Mouse (Mus musculus) monocyte, adult 5-6 weeks (primary cell): ENCODE measurements around the gene Atp6v1g2. TPM values are rescaled to one million over a fixed set of nuclear protein-coding genes. Genes with fewer than 3 reads are reported as not detected.

Source experiments
- ATAC-seq: fragments of 153-309, 156-312 bp; replicated peaks from 2 replicates; pipeline ENCODE4 v1.8.0; 2017; ENCODE audit warnings: mild to moderate bottlenecking; ENCODE audit not compliant: low TSS enrichment, insufficient number of reproducible peaks, severe bottlenecking, poor library complexity, low FRiP score
- total RNA-seq: library from RNA; stranded (forward); fragments of 200-1000, 200-491, 200-594 nt; gene quantifications from 3 replicates; pipeline ENCODE4 v1.2.3, GENCODE M21; 2017

Atp6v1g2 gene
- total RNA-seq, 1 experiment from 2014 or later: 6.5 TPM

- no peak for ATAC-seq
Measured at GRCm38 (mm10) chr17:35263523-35263883, 30.0 kb downstream of the Atp6v1g2 start.

- no peak for ATAC-seq
Measured at GRCm38 (mm10) chr17:35267399-35268086, 34.1 kb downstream of the Atp6v1g2 start.

- ATAC-seq: peak; percentile 40; the same call in 1 of the 2 replicates
Measured at GRCm38 (mm10) chr17:35269653-35270347, 36.3 kb downstream of the Atp6v1g2 start.

- no peak for ATAC-seq
Measured at GRCm38 (mm10) chr17:35272249-35272648, 38.8 kb downstream of the Atp6v1g2 start.

- peak; percentile 85 for ATAC-seq
Measured at GRCm38 (mm10) chr17:35274770-35275169, 41.3 kb downstream of the Atp6v1g2 start.

GRCm38 (mm10) chr17:35276304-35276864 lies 42.9 kb downstream of the Atp6v1g2 start:
- ATAC-seq: no peak

- ATAC-seq: no peak
Measured at GRCm38 (mm10) chr17:35278049-35278448, 44.6 kb downstream of the Atp6v1g2 start.

GRCm38 (mm10) chr17:35278957-35279688 lies 45.7 kb downstream of the Atp6v1g2 start:
- no peak for ATAC-seq

GRCm38 (mm10) chr17:35280276-35280675 lies 46.8 kb downstream of the Atp6v1g2 start:
- ATAC-seq: no peak

GRCm38 (mm10) chr17:35285431-35285830 lies 52.0 kb downstream of the Atp6v1g2 start:
- ATAC-seq: no peak

Other genes starting within 250 kb of the Atp6v1g2 start
- gene Vars, start 232.7 kb upstream of the Atp6v1g2 start, total RNA-seq: 89.9 to 126 TPM (median 116 TPM) in 3 replicates
- gene Vwa7, start 217.1 kb upstream of the Atp6v1g2 start, total RNA-seq: not detected in 3 replicates
- gene Sapcd1, start 205.6 kb upstream of the Atp6v1g2 start, total RNA-seq: 1.2 TPM in 1 of 3 replicates, not detected in the others
- 0.76 to 1.6 TPM in 2 of 3 replicates, not detected in the other for gene Msh5, start 186.9 kb upstream of the Atp6v1g2 start, total RNA-seq
- gene Clic1, start 183.7 kb upstream of the Atp6v1g2 start, total RNA-seq: 356 to 514 TPM (median 477 TPM) in 3 replicates
- gene Ddah2, start 174.6 kb upstream of the Atp6v1g2 start, total RNA-seq: 1.1 TPM in 1 of 3 replicates, not detected in the others
- not detected in 3 replicates for gene Ly6g6c, start 168.3 kb upstream of the Atp6v1g2 start, total RNA-seq
- 0.57 to 3.1 TPM (median 0.75 TPM) in 3 replicates for gene Mpig6b, start 167.5 kb upstream of the Atp6v1g2 start, total RNA-seq
- not detected in 3 replicates for gene Ly6g6e, start 156.8 kb upstream of the Atp6v1g2 start, total RNA-seq
- 2.3 TPM in 1 of 3 replicates, not detected in the others for gene Ly6g6d, start 155.6 kb upstream of the Atp6v1g2 start, total RNA-seq
- 0.39 TPM in 1 of 3 replicates, not detected in the others for gene Ly6g6f, start 148.1 kb upstream of the Atp6v1g2 start, total RNA-seq
- 24.3 to 47.0 TPM (median 28.3 TPM) in 3 replicates for gene Abhd16a, start 144.4 kb upstream of the Atp6v1g2 start, total RNA-seq
- not detected in 3 replicates for gene Ly6g5c, start 125.4 kb upstream of the Atp6v1g2 start, total RNA-seq
- gene Ly6g5b, start 118.2 kb upstream of the Atp6v1g2 start, total RNA-seq: not detected in 3 replicates
- 62.4 to 126 TPM (median 65.8 TPM) in 3 replicates for gene Gpank1, start 112.2 kb upstream of the Atp6v1g2 start, total RNA-seq
- gene Csnk2b, start 111.6 kb upstream of the Atp6v1g2 start, total RNA-seq: 188 to 293 TPM (median 226 TPM) in 3 replicates
- 33.5 to 43.7 TPM (median 42.6 TPM) in 3 replicates for gene D17H6S53E, start 107.3 kb upstream of the Atp6v1g2 start, total RNA-seq
- gene Apom, start 101.6 kb upstream of the Atp6v1g2 start, total RNA-seq: 1.4 TPM in 1 of 3 replicates, not detected in the others
- gene Bag6, start 98.5 kb upstream of the Atp6v1g2 start, total RNA-seq: 72.4 to 192 TPM (median 104 TPM) in 3 replicates
- 21.3 to 57.6 TPM (median 32.1 TPM) in 3 replicates for gene Prrc2a, start 68.8 kb upstream of the Atp6v1g2 start, total RNA-seq
- gene Aif1, start 57.6 kb upstream of the Atp6v1g2 start, total RNA-seq: 20.7 to 64.8 TPM (median 31.9 TPM) in 3 replicates
- 763 to 1,006 TPM (median 964 TPM) in 3 replicates for gene Lst1, start 45.2 kb upstream of the Atp6v1g2 start, total RNA-seq
- gene Ltb, start 39.2 kb upstream of the Atp6v1g2 start, total RNA-seq: 38.1 to 48.1 TPM (median 38.4 TPM) in 3 replicates
- gene Tnf, start 31.7 kb upstream of the Atp6v1g2 start, total RNA-seq: 37.0 to 62.7 TPM (median 38.1 TPM) in 3 replicates
- gene Lta, start 28.3 kb upstream of the Atp6v1g2 start, total RNA-seq: 1.7 TPM in 1 of 3 replicates, not detected in the others
- gene Gm16181, start 12.8 kb upstream of the Atp6v1g2 start, total RNA-seq: 0.64 to 2.9 TPM (median 2.7 TPM) in 3 replicates
- gene Nfkbil1, start 2.1 kb downstream of the Atp6v1g2 start, total RNA-seq: 3.6 to 10.9 TPM (median 5.1 TPM) in 3 replicates
- gene Ddx39b, start 8.1 kb downstream of the Atp6v1g2 start, total RNA-seq: 98.8 to 141 TPM (median 101 TPM) in 3 replicates
- 2,987 to 4,272 TPM (median 3,836 TPM) in 3 replicates for gene H2-D1, start 29.1 kb downstream of the Atp6v1g2 start, total RNA-seq
- 0.11 to 0.38 TPM in 2 of 3 replicates, not detected in the other for gene H2-Q1, start 86.7 kb downstream of the Atp6v1g2 start, total RNA-seq
- gene H2-Q2, start 108.6 kb downstream of the Atp6v1g2 start, total RNA-seq: not detected in 3 replicates
- gene H2-Q4, start 146.0 kb downstream of the Atp6v1g2 start, total RNA-seq: 159 to 219 TPM (median 177 TPM) in 3 replicates
- 235 to 503 TPM (median 268 TPM) in 3 replicates for gene H2-Q6, start 191.2 kb downstream of the Atp6v1g2 start, total RNA-seq
- 209 to 404 TPM (median 224 TPM) in 3 replicates for gene H2-Q7, start 205.5 kb downstream of the Atp6v1g2 start, total RNA-seq
- gene H2-Q10, start 236.4 kb downstream of the Atp6v1g2 start, total RNA-seq: 5.5 to 7.7 TPM (median 7.6 TPM) in 3 replicates